Mouse (Mus musculus) embryonic fibroblast, embryonic 13.5 days (primary cell): ENCODE data around the gene Arid3c. TPM values are rescaled to one million over a fixed set of nuclear protein-coding genes. Genes with fewer than 3 reads are reported as not detected.

Experiments used
- H3K27ac ChIP-seq: 2 replicates; pipeline ENCODE4 v1.5.1; 2012; ENCODE audit warnings: low read length, control low read depth, inconsistent platforms; ENCODE audit not compliant: insufficient read depth
- H3K4me1 ChIP-seq: 2 replicates; pipeline ENCODE4 v1.6.1; 2011; ENCODE audit warnings: low read length; ENCODE audit not compliant: control insufficient read depth, insufficient read depth
- H3K4me3 ChIP-seq: 2 replicates; pipeline ENCODE4 v1.5.1; 2011; ENCODE audit warnings: mild to moderate bottlenecking, control low read depth, low read length; ENCODE audit not compliant: insufficient read depth
- CTCF ChIP-seq: IDR thresholded peaks from 2 replicates; pipeline ENCODE4 v1.5.1; 2011; ENCODE audit warnings: mild to moderate bottlenecking, control low read depth, low read length, moderate library complexity, borderline replicate concordance; ENCODE audit not compliant: insufficient read depth
- POLR2A ChIP-seq: IDR thresholded peaks from 2 replicates; pipeline ENCODE4 v1.6.1; 2011; ENCODE audit warnings: low read depth, mild to moderate bottlenecking, control low read depth, low read length, moderate library complexity
- polyA plus RNA-seq: library from polyadenylated mRNA; stranded (reverse); fragments of >200 nt; gene quantifications from 2 replicates; pipeline ENCODE4 v1.2.4, GENCODE M21; 2011; ENCODE audit warnings: low read depth; ENCODE audit not compliant: missing spikeins, insufficient read length

Gene Arid3c
- polyA plus RNA-seq, 1 experiment, result not detected

DNA sequence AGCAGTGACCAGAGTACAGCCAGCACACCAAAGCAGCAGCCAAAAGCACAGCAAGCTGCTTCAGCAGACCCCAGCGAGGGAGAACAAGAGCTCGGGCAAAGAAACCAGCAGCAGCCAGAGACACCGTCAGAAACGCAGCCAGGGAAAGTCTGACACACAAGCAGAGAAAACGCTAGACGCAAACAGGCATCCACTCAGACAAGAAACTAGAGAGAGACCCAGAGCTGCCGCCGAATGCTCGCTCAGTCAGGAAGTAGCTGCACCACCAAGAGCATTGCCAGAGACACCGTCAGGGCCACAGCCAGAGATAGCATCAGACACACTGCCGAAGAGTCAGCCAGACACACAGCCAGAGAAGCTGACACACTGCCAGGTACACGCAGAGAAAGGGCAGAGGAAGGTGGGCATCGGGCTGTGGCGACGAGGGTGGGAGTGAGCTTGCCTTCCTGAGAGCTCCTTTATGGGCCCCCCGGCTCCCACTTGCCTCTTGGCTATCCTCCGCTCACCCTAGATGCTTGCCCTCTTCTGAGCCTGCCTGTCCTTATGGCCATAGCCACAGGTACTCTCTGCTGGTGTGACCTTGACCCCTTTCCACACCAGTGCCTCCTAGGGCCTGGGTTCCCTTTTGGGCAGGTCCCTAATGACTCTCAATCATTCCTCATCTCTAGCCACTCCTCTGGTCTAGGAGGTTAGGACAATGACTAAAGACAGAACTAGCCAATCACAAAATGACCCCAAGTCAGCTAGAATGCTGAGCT, 54.5 kb downstream of the Arid3c start:
- no peak for TF ChIP-seq POLR2A
- TF ChIP-seq CTCF, result no peak

More for the DNA sequence above, 54.5 kb downstream of the Arid3c start:
- H3K27ac ChIP-seq, result no peak overlapping the region
- H3K4me1 ChIP-seq, result peaks cover 10% of the 10 kb centered on the region
- no peak overlapping the region for H3K4me3 ChIP-seq

Other genes starting within 250 kb of the Arid3c start
- 5.5 and 6.0 TPM in 2 replicates for gene AI464131, start 228.1 kb downstream of the Arid3c start, polyA plus RNA-seq
- gene 1110017D15Rik, start 213.8 kb downstream of the Arid3c start, polyA plus RNA-seq, result not detected in 2 replicates
- 11.4 and 15.5 TPM in 2 replicates for gene Fam219a, start 161.6 kb downstream of the Arid3c start, polyA plus RNA-seq
- gene Dnaic1, start 161.4 kb downstream of the Arid3c start, polyA plus RNA-seq, result not detected in 2 replicates
- gene Enho, start 90.8 kb downstream of the Arid3c start, polyA plus RNA-seq, result 1.4 and 1.7 TPM in 2 replicates
- 4.3 and 4.9 TPM in 2 replicates for gene Cntfr, start 34.1 kb downstream of the Arid3c start, polyA plus RNA-seq
- gene Il11ra1, start 31.2 kb downstream of the Arid3c start, polyA plus RNA-seq, result 78.5 and 97.4 TPM in 2 replicates
- 14.0 and 16.2 TPM in 2 replicates for gene Rpp25l, start 17.6 kb downstream of the Arid3c start, polyA plus RNA-seq
- 81.6 and 98.1 TPM in 2 replicates for gene Dctn3, start 8.0 kb downstream of the Arid3c start, polyA plus RNA-seq
- 25.1 and 25.5 TPM in 2 replicates for gene Galt, start 24.1 kb upstream of the Arid3c start, polyA plus RNA-seq
- gene Sigmar1, start 25.0 kb upstream of the Arid3c start, polyA plus RNA-seq, result 78.6 and 103 TPM in 2 replicates
- 12.6 and 13.4 TPM in 2 replicates for gene Ccl27a, start 43.1 kb upstream of the Arid3c start, polyA plus RNA-seq
- not detected in 2 replicates for gene Gm21541, start 172.5 kb upstream of the Arid3c start, polyA plus RNA-seq
- 1.1 and 1.6 TPM in 2 replicates for gene Gm20878, start 210.4 kb upstream of the Arid3c start, polyA plus RNA-seq
- gene Fam205a4, start 234.9 kb upstream of the Arid3c start, polyA plus RNA-seq, result 0.21 TPM in 1 of 2 replicates, not detected in the other